Comparison of ENCODE assay signal across 17 mouse cellular contexts in the genomic region with DNA sequence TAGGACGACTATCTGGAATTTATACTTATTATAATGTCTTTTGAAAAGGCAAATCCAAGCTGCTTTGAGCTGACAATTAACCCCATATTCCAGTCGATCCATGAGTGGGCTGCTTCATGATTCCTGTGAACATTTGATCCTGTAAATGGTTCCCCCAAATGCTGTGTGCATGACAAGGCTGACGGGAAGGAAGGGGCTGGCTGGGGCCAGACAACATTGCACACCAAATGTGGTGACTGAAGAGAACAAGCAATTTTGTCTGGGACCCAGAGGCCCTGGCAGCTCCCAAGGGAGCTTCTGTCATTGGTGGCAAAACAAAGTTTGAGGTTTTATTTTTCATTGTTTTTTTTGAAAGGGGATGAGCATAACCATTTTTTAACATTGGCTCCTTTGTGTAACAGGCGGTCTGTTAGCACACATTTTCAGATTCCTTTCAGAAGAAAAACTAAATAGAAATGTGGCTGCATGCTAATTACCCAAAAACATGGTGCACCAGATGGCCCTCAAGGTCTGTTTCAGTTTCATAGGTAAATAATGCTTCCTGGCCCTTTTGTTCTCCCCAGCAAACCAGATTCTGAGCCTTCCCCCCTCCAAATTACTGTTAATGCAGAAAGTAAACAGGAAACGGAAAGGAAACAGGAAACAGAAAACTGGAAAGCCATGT.
DNase-seq lines count a peak whose midpoint lies in the region; ATAC-seq and TF ChIP-seq lines count a peak whose summit lies in the region.
"Had no signal": no experiment of that assay in that cellular context is flagged by ENCODE, and none has a peak within 500 bp of the region (broad histone marks: within the 10 kb centered on the region; RNA-seq: fewer than 3 reads in every experiment).

No protein-coding gene starts in this region.

- 0 out of 2 replicates have a peak overlapping the region, but pooled peaks have one; percentile 22 for H3K27ac ChIP-seq in embryonic facial prominence, embryonic 15.5 days (replicated peaks)
- H3K27ac ChIP-seq in hindbrain, embryonic 16.5 days (ENCODE audit: low read depth, low read length) = no peak overlapping the region
- H3K27ac ChIP-seq: hindbrain, embryonic 10.5 days; limb, embryonic 13.5 days; liver, embryonic 15.5 days had no signal

- H3K36me3 ChIP-seq in embryonic facial prominence, embryonic 15.5 days = no peaks in the 10 kb centered on the region
- no peaks in the 10 kb centered on the region for H3K36me3 ChIP-seq in hindbrain, embryonic 16.5 days (ENCODE audit: control insufficient read depth, insufficient read depth, low read length)
- H3K36me3 ChIP-seq: hindbrain, embryonic 10.5 days; limb, embryonic 13.5 days; liver, embryonic 15.5 days had no signal

- TF ChIP-seq POLR2A in brain, embryonic 14.5 days (IDR thresholded peaks at IDR 0.05; ENCODE audit: borderline replicate concordance, extremely low read depth, insufficient read depth, insufficient read length, poor library complexity, severe bottlenecking) = no peak

- DNase-seq in frontal cortex, postnatal 10 days (ENCODE audit: low spot score in 2 of 2) = no peak
- DNase-seq in brain, embryonic 14.5 days (ENCODE audit: low read depth) = peak; percentile 80
- DNase-seq in layer of hippocampus, postnatal 10 days (ENCODE audit: low spot score in 2 of 2) = peak; percentile 24 to 55
- DNase-seq in kidney, postnatal 36 days = no peak
- DNase-seq: adrenal gland, postnatal 10 days; kidney, postnatal 10 days; midbrain, embryonic 14.5 days; right cerebral cortex, postnatal 25 days; thymus, adult 18-20 months had no signal

- no peak for TF ChIP-seq CTCF in brain, embryonic 14.5 days (IDR thresholded peaks at IDR 0.05; ENCODE audit: borderline replicate concordance, extremely low read depth, insufficient read depth, insufficient read length)

- no peak overlapping the region for H3K4me2 ChIP-seq in embryonic facial prominence, embryonic 15.5 days (replicated peaks)
- H3K4me2 ChIP-seq in hindbrain, embryonic 16.5 days (ENCODE audit: low read length) = no peak overlapping the region
- H3K4me2 ChIP-seq: limb, embryonic 13.5 days; liver, embryonic 15.5 days had no signal

- H3K4me3 ChIP-seq in embryonic facial prominence, embryonic 15.5 days (replicated peaks) = no peak overlapping the region
- H3K4me3 ChIP-seq in hindbrain, embryonic 16.5 days (ENCODE audit: low read length) = no peak overlapping the region
- H3K4me3 ChIP-seq: hindbrain, embryonic 10.5 days; limb, embryonic 13.5 days; liver, embryonic 15.5 days had no signal

- WGBS in embryonic facial prominence, embryonic 15.5 days = 46% methylated on average over 5 of the region's 5 CpGs
- 69% methylated on average over 5 of the region's 5 CpGs for WGBS in hindbrain, embryonic 16.5 days

- peak; percentile 56 for ATAC-seq in frontal cortex, adult (ENCODE audit: low TSS enrichment)
- no peak for ATAC-seq in embryonic facial prominence, embryonic 15.5 days (ENCODE audit: insufficient number of reproducible peaks, low FRiP score, low TSS enrichment, low read depth)
- no peak for ATAC-seq in hindbrain, embryonic 16.5 days
- ATAC-seq: CD4-positive, CD25-positive, alpha-beta regulatory T cell, adult 4 months; intestine, embryonic 16.5 days had no signal

- H3K9me3 ChIP-seq in embryonic facial prominence, embryonic 15.5 days (replicated peaks) = no peaks in the 10 kb centered on the region
- H3K9me3 ChIP-seq in hindbrain, embryonic 16.5 days (ENCODE audit: control insufficient read depth, low read length) = no peaks in the 10 kb centered on the region
- H3K9me3 ChIP-seq: hindbrain, embryonic 10.5 days; limb, embryonic 13.5 days; liver, embryonic 15.5 days had no signal

- H3K4me1 ChIP-seq in embryonic facial prominence, embryonic 15.5 days = 0 out of 2 replicates have a peak, but pooled peaks cover 2% of the 10 kb centered on the region
- no peaks in the 10 kb centered on the region for H3K4me1 ChIP-seq in hindbrain, embryonic 16.5 days (ENCODE audit: control insufficient read depth, insufficient read depth, low read depth, low read length)
- H3K4me1 ChIP-seq: hindbrain, embryonic 10.5 days; liver, embryonic 15.5 days had no signal

- no peak overlapping the region for H3K9ac ChIP-seq in embryonic facial prominence, embryonic 15.5 days
- no peak overlapping the region for H3K9ac ChIP-seq in hindbrain, embryonic 16.5 days (ENCODE audit: low read depth, low read length)
- H3K9ac ChIP-seq: limb, embryonic 13.5 days; liver, embryonic 15.5 days had no signal

- no peaks in the 10 kb centered on the region for H3K27me3 ChIP-seq in embryonic facial prominence, embryonic 15.5 days
- H3K27me3 ChIP-seq in hindbrain, embryonic 16.5 days (replicated peaks; ENCODE audit: control insufficient read depth, insufficient read depth, low read length) = no peaks in the 10 kb centered on the region
- H3K27me3 ChIP-seq: limb, embryonic 13.5 days; liver, embryonic 15.5 days had no signal

Comparison
In these comparisons a context has a peak if more than half of its experiments do, and no peak if none do; other contexts are left out.
1. DNase-seq: peak in brain, embryonic 14.5 days (single experiment) and layer of hippocampus, postnatal 10 days (2 of 2); none in frontal cortex, postnatal 10 days (0 of 2) and kidney, postnatal 36 days (0 of 2).